Mouse (Mus musculus) forebrain, embryonic 14.5 days (tissue): ENCODE measurements around the gene Agtrap. TPM values are rescaled to one million over a fixed set of nuclear protein-coding genes. Genes with fewer than 3 reads are reported as not detected.

ENCODE experiments used
- ATAC-seq: fragments of 200-750 bp; cut with Nextera tagmentation; 2 replicates; pipeline ENCODE4 v1.8.0; 2017; ENCODE audit warnings: mild to moderate bottlenecking, moderate library complexity
- DNase-seq: peaks from one replicate; pipeline ENCODE4 v3.0.0-alpha.2; 2015; ENCODE audit warnings: low spot score
- H3K27ac ChIP-seq: fragments of 300-500 bp; sonication (generic); 2 replicates; pipeline ENCODE4 v1.5.1; 2014; ENCODE audit warnings: low read depth, mild to moderate bottlenecking, control low read depth, low read length, moderate library complexity
- H3K27me3 ChIP-seq: fragments of 300-500 bp; sonication (generic); replicated peaks from 2 replicates; pipeline ENCODE4 v1.6.1; 2014; ENCODE audit warnings: low read length, control low read depth, mixed read lengths; ENCODE audit not compliant: control insufficient read depth, insufficient read depth
- H3K36me3 ChIP-seq: fragments of 300-500 bp; sonication (generic); 2 replicates; pipeline ENCODE4 v1.6.1; 2014; ENCODE audit warnings: low read length, control low read depth; ENCODE audit not compliant: control insufficient read depth, insufficient read depth
- H3K4me1 ChIP-seq: fragments of 300-500 bp; sonication (generic); 2 replicates; pipeline ENCODE4 v1.6.1; 2014; ENCODE audit warnings: antibody characterized with exemption, low read length, control low read depth; ENCODE audit not compliant: control insufficient read depth, insufficient read depth
- H3K4me2 ChIP-seq: fragments of 300-500 bp; sonication (generic); 2 replicates; pipeline ENCODE4 v1.6.1; 2014; ENCODE audit warnings: mild to moderate bottlenecking, control low read depth, low read length
- H3K4me3 ChIP-seq: fragments of 300-500 bp; sonication (generic); 2 replicates; pipeline ENCODE4 v1.5.1; 2014; ENCODE audit warnings: low read depth, low read length, control low read depth
- H3K9ac ChIP-seq: fragments of 300-500 bp; sonication (generic); 2 replicates; pipeline ENCODE4 v1.6.1; 2014; ENCODE audit warnings: mild to moderate bottlenecking, low read length, control low read depth, moderate library complexity
- H3K9me3 ChIP-seq: fragments of 300-500 bp; sonication (generic); replicated peaks from 2 replicates; pipeline ENCODE4 v1.6.1; 2016; ENCODE audit warnings: low read length, control low read depth, mixed read lengths; ENCODE audit not compliant: control insufficient read depth
- whole genome bisulfite sequencing: fragments of 180-500 bp; shearing (Covaris S2); extraction: QIAGEN DNeasy Blood & Tissue Kit; methylation state at CpG from one replicate; pipeline ENCODE4 v1.1.7; 2014; 5-methylcytosine and 5-hydroxymethylcytosine counted together
- polyA plus RNA-seq: library from polyadenylated mRNA; unstranded; fragments of >200 nt; fragmentation: Nextera tagmentation; extraction: Ambion mirVana; gene quantifications from 2 replicates; pipeline ENCODE4 v1.2.1, GENCODE M21; 2014

The Agtrap gene
- polyA plus RNA-seq, 1 experiment from 2014 or later = 5.7 TPM

- Histone ChIP-seq H3K9ac (no peak overlapping the region), H3K27me3 (no peaks in the 10 kb centered on the region), H3K36me3 (peaks cover 36% of the 10 kb centered on the region), H3K4me3 (no peak overlapping the region), H3K9me3 (no peaks in the 10 kb centered on the region), H3K4me2 (no peak overlapping the region), H3K4me1 (no peaks in the 10 kb centered on the region), H3K27ac (no peak overlapping the region)
- DNase-seq (peak; percentile 32), ATAC-seq (peak; percentile 54; the same call in 1 of the 2 replicates)
- 49% methylated on average over 13 of the region's 13 CpGs for WGBS
These were observed 27.4 kb downstream of the Agtrap start for GRCm38 (mm10) chr4:148060120-148061085.

GRCm38 (mm10) chr4:148058993-148059392 lies 28.8 kb downstream of the Agtrap start:
- 83% methylated on average over 6 of the region's 6 CpGs for WGBS
- H3K4me2 ChIP-seq = no peak overlapping the region
- H3K27ac ChIP-seq = no peak overlapping the region
- no peaks in the 10 kb centered on the region for H3K9me3 ChIP-seq
- no peak for ATAC-seq
- no peak overlapping the region for H3K4me3 ChIP-seq
- no peaks in the 10 kb centered on the region for H3K4me1 ChIP-seq
- no peak overlapping the region for H3K9ac ChIP-seq
- H3K36me3 ChIP-seq = peaks cover 50% of the 10 kb centered on the region
- no peaks in the 10 kb centered on the region for H3K27me3 ChIP-seq
- peak; percentile 11 for DNase-seq

- H3K27ac ChIP-seq = no peak overlapping the region
- 91% methylated on average over 9 of the region's 9 CpGs for WGBS
- no peak overlapping the region for H3K4me2 ChIP-seq
- no peaks in the 10 kb centered on the region for H3K27me3 ChIP-seq
- no peak for ATAC-seq
- H3K36me3 ChIP-seq = peaks cover 57% of the 10 kb centered on the region
- H3K9ac ChIP-seq = no peak overlapping the region
- no peak overlapping the region for H3K4me3 ChIP-seq
- DNase-seq = no peak
- no peaks in the 10 kb centered on the region for H3K4me1 ChIP-seq
- no peaks in the 10 kb centered on the region for H3K9me3 ChIP-seq
These were observed 29.5 kb downstream of the Agtrap start for GRCm38 (mm10) chr4:148058218-148058819.

GRCm38 (mm10) chr4:148057661-148058209 lies 30.1 kb downstream of the Agtrap start:
- no peaks in the 10 kb centered on the region for H3K4me1 ChIP-seq
- 79% methylated on average over 5 of the region's 5 CpGs for WGBS
- ATAC-seq = no peak
- peaks cover 62% of the 10 kb centered on the region for H3K36me3 ChIP-seq
- no peaks in the 10 kb centered on the region for H3K27me3 ChIP-seq
- no peak for DNase-seq
- H3K27ac ChIP-seq = no peak overlapping the region
- H3K9me3 ChIP-seq = no peaks in the 10 kb centered on the region
- no peak overlapping the region for H3K4me3 ChIP-seq
- no peak overlapping the region for H3K9ac ChIP-seq
- H3K4me2 ChIP-seq = no peak overlapping the region

GRCm38 (mm10) chr4:148056801-148057200 lies 31.0 kb downstream of the Agtrap start:
- no peaks in the 10 kb centered on the region for H3K4me1 ChIP-seq
- DNase-seq (no peak), ATAC-seq (no peak)
- H3K36me3 ChIP-seq = peaks cover 72% of the 10 kb centered on the region
- no peaks in the 10 kb centered on the region for H3K27me3 ChIP-seq
- H3K27ac ChIP-seq = no peak overlapping the region
- H3K9ac ChIP-seq = no peak overlapping the region
- H3K4me3 ChIP-seq = no peak overlapping the region
- WGBS = 94% methylated on average over 4 of the region's 4 CpGs
- H3K4me2 ChIP-seq = no peak overlapping the region
- no peaks in the 10 kb centered on the region for H3K9me3 ChIP-seq

GRCm38 (mm10) chr4:148056246-148056645 lies 31.6 kb downstream of the Agtrap start:
- H3K9ac ChIP-seq = no peak overlapping the region
- no peak overlapping the region for H3K4me3 ChIP-seq
- H3K36me3 ChIP-seq = peaks cover 77% of the 10 kb centered on the region
- no peak overlapping the region for H3K27ac ChIP-seq
- 90% methylated on average over 7 of the region's 7 CpGs for WGBS
- no peak for ATAC-seq
- no peaks in the 10 kb centered on the region for H3K27me3 ChIP-seq
- no peak overlapping the region for H3K4me2 ChIP-seq
- H3K4me1 ChIP-seq = no peaks in the 10 kb centered on the region
- DNase-seq = no peak
- H3K9me3 ChIP-seq = no peaks in the 10 kb centered on the region

GRCm38 (mm10) chr4:148054961-148055695 lies 32.7 kb downstream of the Agtrap start:
- H3K4me1 ChIP-seq = no peaks in the 10 kb centered on the region
- H3K4me3 ChIP-seq = no peak overlapping the region
- ATAC-seq (no peak), DNase-seq (no peak)
- WGBS = 94% methylated on average over 21 of the region's 21 CpGs
- no peak overlapping the region for H3K9ac ChIP-seq
- no peak overlapping the region for H3K27ac ChIP-seq
- peaks cover 84% of the 10 kb centered on the region for H3K36me3 ChIP-seq
- H3K9me3 ChIP-seq = no peaks in the 10 kb centered on the region
- H3K27me3 ChIP-seq = no peaks in the 10 kb centered on the region
- no peak overlapping the region for H3K4me2 ChIP-seq

- ATAC-seq (peak; percentile 62; the same call in 1 of the 2 replicates), DNase-seq (peak; percentile 18)
These were observed 34.4 kb downstream of the Agtrap start for GRCm38 (mm10) chr4:148053417-148053920.

More at GRCm38 (mm10) chr4:148053417-148053920, 34.4 kb downstream of the Agtrap start:
- H3K9ac ChIP-seq = no peak overlapping the region
- 87% methylated on average over 12 of the region's 12 CpGs for WGBS
- no peak overlapping the region for H3K4me2 ChIP-seq
- H3K27me3 ChIP-seq = no peaks in the 10 kb centered on the region
- H3K4me3 ChIP-seq = no peak overlapping the region
- no peaks in the 10 kb centered on the region for H3K9me3 ChIP-seq
- no peaks in the 10 kb centered on the region for H3K4me1 ChIP-seq
- peaks cover 86% of the 10 kb centered on the region for H3K36me3 ChIP-seq
- H3K27ac ChIP-seq = peak overlapping the region; percentile 33; the same call in 1 of the 2 replicates
